Mouse (Mus musculus) intestine, embryonic 15.5 days (tissue): ENCODE measurements around the gene Cybc1. TPM values are rescaled to one million over a fixed set of nuclear protein-coding genes. Genes with fewer than 3 reads are reported as not detected.

Experiments used
- ATAC-seq: fragments of 200-750 bp; cut with Nextera tagmentation; 2 replicates; pipeline ENCODE4 v1.8.0; 2017; ENCODE audit warnings: moderate TSS enrichment, moderate library complexity
- H3K27ac ChIP-seq: fragments of 300-500 bp; sonication (generic); 2 replicates; pipeline ENCODE4 v1.5.1; 2015; ENCODE audit warnings: mild to moderate bottlenecking, inconsistent platforms
- H3K27me3 ChIP-seq: fragments of 300-500 bp; sonication (generic); replicated peaks from 2 replicates; pipeline ENCODE4 v1.6.1; 2015; ENCODE audit warnings: inconsistent platforms
- H3K36me3 ChIP-seq: fragments of 300-500 bp; sonication (generic); 2 replicates; pipeline ENCODE4 v1.6.1; 2015; ENCODE audit warnings: inconsistent platforms
- H3K4me1 ChIP-seq: fragments of 300-500 bp; sonication (generic); replicated peaks from 2 replicates; pipeline ENCODE4 v1.6.1; 2015; ENCODE audit warnings: inconsistent platforms
- H3K4me2 ChIP-seq: fragments of 300-500 bp; sonication (generic); replicated peaks from 2 replicates; pipeline ENCODE4 v1.6.1; 2015; ENCODE audit warnings: mild to moderate bottlenecking, inconsistent platforms
- H3K4me3 ChIP-seq: fragments of 300-500 bp; sonication (generic); replicated peaks from 2 replicates; pipeline ENCODE4 v1.5.1; 2015; ENCODE audit warnings: inconsistent platforms
- H3K9ac ChIP-seq: fragments of 300-500 bp; sonication (generic); 2 replicates; pipeline ENCODE4 v1.6.1; 2015; ENCODE audit warnings: inconsistent platforms
- H3K9me3 ChIP-seq: fragments of 300-500 bp; sonication (generic); 2 replicates; pipeline ENCODE4 v1.6.1; 2016; ENCODE audit warnings: inconsistent platforms
- WGBS: fragments of 180-500 bp; shearing (Covaris S2); methylation state at CpG from one replicate; pipeline ENCODE4 v1.1.7; 2015; 5-methylcytosine and 5-hydroxymethylcytosine counted together
- polyA plus RNA-seq: library from polyadenylated mRNA; unstranded; fragments of >200 nt; fragmentation: Nextera tagmentation; extraction: Ambion mirVana; gene quantifications from 2 replicates; pipeline ENCODE4 v1.2.1, GENCODE M21; 2015

Cybc1 gene
- 31.2 and 33.2 TPM in 2 replicates for polyA plus RNA-seq

DNA sequence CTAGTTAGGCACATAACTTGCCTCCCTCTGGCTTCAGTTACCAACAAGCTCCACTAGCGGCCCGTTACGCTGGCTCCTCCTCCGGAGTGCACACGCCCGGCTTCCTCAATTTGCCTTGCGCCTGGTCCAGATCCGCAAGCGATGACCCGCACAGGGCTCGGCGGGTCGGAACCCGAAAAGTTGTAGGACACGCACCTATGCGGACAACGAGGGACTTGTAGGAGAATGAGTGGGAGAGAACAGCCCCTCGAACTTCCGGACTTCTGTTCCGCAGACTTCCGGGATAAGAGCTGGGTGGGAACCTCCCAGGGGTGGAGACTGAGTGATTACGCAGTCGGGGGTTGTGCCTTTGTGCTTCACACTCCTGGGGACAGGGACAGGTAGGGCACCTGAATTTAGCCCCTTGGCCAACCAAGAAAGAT is at the start of gene Cybc1:
Gene Cybc1, minus strand, starts transcription at position 305 of the 422 bp plus-strand sequence.
- Histone ChIP-seq H3K36me3 (peaks cover 17% of the 10 kb centered on the region), H3K27ac (peak within 1 kb of the TSS; percentile 85), H3K9ac (peak within 1 kb of the TSS; percentile 68), H3K4me3 (peak within 1 kb of the TSS; percentile 81), H3K9me3 (no peaks in the 10 kb centered on the region), H3K4me1 (peaks cover 14% of the 10 kb centered on the region), H3K27me3 (no peaks in the 10 kb centered on the region), H3K4me2 (peak within 1 kb of the TSS; percentile 80)
- ATAC-seq: peak; percentile 92
- 0% methylated on average over 23 of the region's 23 CpGs for WGBS

DNA sequence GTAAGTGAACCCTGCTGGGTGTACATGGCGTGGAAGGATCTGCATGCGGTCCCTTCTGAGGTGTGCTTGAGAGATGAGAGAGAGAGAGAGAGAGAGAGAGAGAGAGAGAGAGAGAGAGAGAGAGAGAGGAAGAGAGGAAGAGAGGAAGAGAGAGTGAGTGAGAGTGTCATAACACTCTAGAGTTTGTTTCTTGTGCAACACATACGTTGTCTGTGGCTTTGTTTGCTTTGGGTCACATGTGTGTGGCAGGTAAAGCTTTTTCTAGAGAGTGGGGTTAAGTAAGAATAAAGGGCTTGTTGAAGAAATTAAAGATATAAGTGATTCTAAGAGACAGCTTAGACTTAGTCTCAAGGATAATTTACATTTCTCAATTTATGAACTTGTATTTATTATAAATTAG is 48.9 kb upstream of the Cybc1 start:
- Histone ChIP-seq H3K27ac (no peak overlapping the region), H3K4me3 (no peak overlapping the region), H3K9ac (no peak overlapping the region), H3K9me3 (no peaks in the 10 kb centered on the region), H3K27me3 (no peaks in the 10 kb centered on the region), H3K4me1 (no peaks in the 10 kb centered on the region), H3K4me2 (no peak overlapping the region), H3K36me3 (no peaks in the 10 kb centered on the region)
- 82% methylated on average over 3 of the region's 3 CpGs for WGBS
- no peak for ATAC-seq

DNA sequence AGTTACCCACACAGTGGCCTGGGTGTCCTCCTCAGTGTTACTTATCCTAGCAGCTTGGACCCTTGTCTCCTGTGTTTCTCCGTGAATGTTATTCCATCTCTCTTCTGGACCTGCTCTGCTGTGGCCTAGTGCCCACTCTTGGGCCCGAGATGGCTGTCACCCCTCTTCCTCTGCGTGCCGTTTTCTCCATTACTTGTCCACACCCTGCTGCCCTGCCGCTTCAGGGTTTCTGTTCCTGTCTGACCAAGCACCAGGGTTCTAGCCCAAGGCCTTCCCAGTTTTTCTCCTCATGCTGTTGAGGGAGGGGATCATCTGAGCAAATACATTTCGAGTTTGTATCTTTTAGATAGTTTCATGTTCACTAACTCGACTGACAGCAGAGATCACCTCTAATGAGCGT is 48.4 kb upstream of the Cybc1 start:
- Histone ChIP-seq H3K36me3 (0 out of 2 replicates have a peak, but pooled peaks cover under 1% of the 10 kb centered on the region), H3K4me2 (no peak overlapping the region), H3K27me3 (no peaks in the 10 kb centered on the region), H3K4me3 (no peak overlapping the region), H3K9me3 (no peaks in the 10 kb centered on the region), H3K9ac (no peak overlapping the region), H3K27ac (no peak overlapping the region), H3K4me1 (no peaks in the 10 kb centered on the region)
- 88% methylated on average over 8 of the region's 8 CpGs for WGBS
- ATAC-seq: no peak

DNA sequence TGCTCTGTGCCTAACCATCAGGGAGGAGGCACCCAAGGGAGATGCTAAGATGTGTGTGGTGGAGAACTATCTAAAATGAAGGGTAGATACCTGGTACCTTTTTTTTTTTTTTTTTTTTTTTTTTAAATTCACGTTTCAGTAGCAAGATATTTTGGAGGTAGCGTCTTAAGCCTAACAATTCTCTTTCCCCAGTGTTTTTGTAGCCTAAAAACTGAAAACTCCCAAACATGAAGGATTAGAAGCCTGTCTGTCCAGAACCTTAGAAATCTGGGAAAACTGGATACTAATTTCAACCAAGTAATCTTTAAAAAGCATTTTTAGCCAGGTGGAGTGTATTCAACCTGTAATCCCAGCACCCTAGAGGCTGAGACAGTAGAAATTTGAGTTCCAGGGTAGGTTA is 32.0 kb upstream of the Cybc1 start:
- no peak overlapping the region for H3K27ac ChIP-seq
- WGBS: 41% methylated on average over 2 of the region's 2 CpGs

GRCm38 (mm10) chr11:121260211-121260906 is 31.2 kb upstream of the Cybc1 start:
- peaks cover 4% of the 10 kb centered on the region; the same call in 1 of the 2 replicates for H3K36me3 ChIP-seq
- ATAC-seq: peak; percentile 57
- H3K9me3 ChIP-seq: no peaks in the 10 kb centered on the region
- H3K4me1 ChIP-seq: peaks cover 10% of the 10 kb centered on the region
- peak overlapping the region; percentile 72 for H3K27ac ChIP-seq
- H3K27me3 ChIP-seq: no peaks in the 10 kb centered on the region
- H3K4me2 ChIP-seq: peak overlapping the region; percentile 89
- under 1% methylated on average over 59 of the region's 60 CpGs for WGBS
- peak overlapping the region; percentile 97 for H3K9ac ChIP-seq
- H3K4me3 ChIP-seq: peak overlapping the region; percentile 97

More for the DNA sequence above, 32.0 kb upstream of the Cybc1 start:
- Histone ChIP-seq H3K36me3 (peaks cover 4% of the 10 kb centered on the region; the same call in 1 of the 2 replicates), H3K4me3 (peak overlapping the region; percentile 97), H3K4me2 (peak overlapping the region; percentile 89), H3K9me3 (no peaks in the 10 kb centered on the region), H3K9ac (peak overlapping the region; percentile 97), H3K4me1 (peaks cover 10% of the 10 kb centered on the region), H3K27me3 (no peaks in the 10 kb centered on the region)
- ATAC-seq: no peak

GRCm38 (mm10) chr11:121259160-121260100 is 30.3 kb upstream of the Cybc1 start, which contains the start of gene Foxk2:
Gene Foxk2, plus strand, starts transcription at chr11:121259990.
- H3K4me3 ChIP-seq: peak within 1 kb of the TSS; percentile 97
- WGBS: under 1% methylated on average over 87 of the region's 91 CpGs
- H3K4me2 ChIP-seq: peak within 1 kb of the TSS; percentile 89
- H3K36me3 ChIP-seq: peaks cover 7% of the 10 kb centered on the region; the same call in 1 of the 2 replicates
- ATAC-seq: peak; percentile 99
- peak within 1 kb of the TSS; percentile 97 for H3K9ac ChIP-seq
- peaks cover 10% of the 10 kb centered on the region for H3K4me1 ChIP-seq
- H3K9me3 ChIP-seq: no peaks in the 10 kb centered on the region
- peak within 1 kb of the TSS; percentile 85 for H3K27ac ChIP-seq
- H3K27me3 ChIP-seq: no peaks in the 10 kb centered on the region

GRCm38 (mm10) chr11:121250196-121250595 is 21.1 kb upstream of the Cybc1 start:
- no peak for ATAC-seq
- no peaks in the 10 kb centered on the region for H3K9me3 ChIP-seq
- H3K4me1 ChIP-seq: no peaks in the 10 kb centered on the region
- peaks cover 55% of the 10 kb centered on the region for H3K36me3 ChIP-seq
- WGBS: 93% methylated on average over 8 of the region's 8 CpGs
- H3K9ac ChIP-seq: no peak overlapping the region
- H3K4me3 ChIP-seq: no peak overlapping the region
- H3K27ac ChIP-seq: no peak overlapping the region
- no peaks in the 10 kb centered on the region for H3K27me3 ChIP-seq
- H3K4me2 ChIP-seq: no peak overlapping the region

- no peak overlapping the region for H3K4me3 ChIP-seq
- no peak for ATAC-seq
- H3K4me2 ChIP-seq: no peak overlapping the region
- H3K9ac ChIP-seq: no peak overlapping the region
- 88% methylated on average over 2 of the region's 2 CpGs for WGBS
- peaks cover 9% of the 10 kb centered on the region for H3K36me3 ChIP-seq
- no peak overlapping the region for H3K27ac ChIP-seq
- H3K4me1 ChIP-seq: peaks cover 4% of the 10 kb centered on the region
- H3K9me3 ChIP-seq: no peaks in the 10 kb centered on the region
- no peaks in the 10 kb centered on the region for H3K27me3 ChIP-seq
Measured at GRCm38 (mm10) chr11:121239669-121240068, 10.5 kb upstream of the Cybc1 start.

DNA sequence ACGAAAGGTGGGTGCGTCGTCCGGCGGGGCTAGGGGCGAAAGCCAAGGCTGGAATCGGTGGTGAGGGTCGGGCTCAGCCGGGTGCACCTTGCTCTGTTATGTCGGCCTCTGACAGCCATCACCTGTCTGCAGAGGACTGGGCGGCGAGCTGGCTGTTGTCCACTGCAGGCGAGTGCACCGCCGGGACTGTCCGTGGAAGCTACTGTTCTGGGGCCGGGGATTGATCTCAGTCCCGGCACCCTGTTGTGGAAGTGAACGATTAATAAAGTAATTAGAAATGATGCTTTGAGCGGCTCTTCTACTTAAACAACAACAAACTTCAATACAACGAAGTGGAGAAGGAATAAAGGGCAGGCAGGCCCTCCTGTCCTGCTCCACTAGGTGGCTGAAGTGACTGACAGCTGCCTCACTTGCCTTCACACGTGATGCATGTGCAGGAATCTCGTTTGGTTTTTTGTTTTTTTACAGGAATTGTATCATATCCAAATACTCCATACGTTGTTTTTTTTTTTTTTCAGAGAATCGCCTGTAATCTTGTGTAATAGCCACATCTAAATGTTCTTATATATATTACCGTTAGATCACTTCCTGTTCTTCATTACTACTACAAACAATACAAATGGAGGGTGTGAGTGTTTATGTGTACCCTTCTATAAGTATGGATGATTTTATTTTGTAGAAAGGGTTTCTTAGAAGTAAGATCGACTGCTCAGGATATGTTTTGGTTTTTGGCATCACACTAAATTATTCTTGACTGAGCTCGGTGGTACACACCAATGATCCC is 8.4 kb upstream of the Cybc1 start:
- Histone ChIP-seq H3K27ac (peak overlapping the region; percentile 100), H3K27me3 (no peaks in the 10 kb centered on the region), H3K4me1 (peaks cover 7% of the 10 kb centered on the region), H3K36me3 (peaks cover 9% of the 10 kb centered on the region), H3K9me3 (no peaks in the 10 kb centered on the region), H3K4me3 (peak overlapping the region; percentile 68), H3K4me2 (peak overlapping the region; percentile 59), H3K9ac (peak overlapping the region; percentile 78)
- 2% methylated on average over 28 of the region's 28 CpGs for WGBS
- ATAC-seq: peak; percentile 52

- Histone ChIP-seq H3K9me3 (no peaks in the 10 kb centered on the region), H3K27me3 (no peaks in the 10 kb centered on the region), H3K4me3 (peak within 1 kb of the TSS; percentile 68), H3K9ac (peak within 1 kb of the TSS; percentile 78), H3K4me1 (peaks cover 7% of the 10 kb centered on the region), H3K27ac (peak within 1 kb of the TSS; percentile 100), H3K4me2 (peak within 1 kb of the TSS; percentile 63), H3K36me3 (peaks cover 3% of the 10 kb centered on the region)
- ATAC-seq: peak; percentile 99
- WGBS: under 1% methylated on average over 50 of the region's 50 CpGs
Measured at GRCm38 (mm10) chr11:121236564-121237344, 7.6 kb upstream of the Cybc1 start, which contains the start of gene Narf. Gene Narf, plus strand, starts transcription at chr11:121237253.
